Mouse (Mus musculus): Measurements from ENCODE around the gene Hint1. TPM values are rescaled to one million over a fixed set of nuclear protein-coding genes. Genes with fewer than 3 reads are reported as not detected.
A peak's percentile ranks its signal among the peaks of the same experiment; 100 is the strongest.
"Not testable (repeated sequence)": the region's sequence is repeated elsewhere in the genome, so short reads cannot be mapped to it uniquely, and the experiment has no call there.

The Hint1 gene
- total RNA-seq, 2 experiments from 2014 or later: 326 to 345 TPM

DNA sequence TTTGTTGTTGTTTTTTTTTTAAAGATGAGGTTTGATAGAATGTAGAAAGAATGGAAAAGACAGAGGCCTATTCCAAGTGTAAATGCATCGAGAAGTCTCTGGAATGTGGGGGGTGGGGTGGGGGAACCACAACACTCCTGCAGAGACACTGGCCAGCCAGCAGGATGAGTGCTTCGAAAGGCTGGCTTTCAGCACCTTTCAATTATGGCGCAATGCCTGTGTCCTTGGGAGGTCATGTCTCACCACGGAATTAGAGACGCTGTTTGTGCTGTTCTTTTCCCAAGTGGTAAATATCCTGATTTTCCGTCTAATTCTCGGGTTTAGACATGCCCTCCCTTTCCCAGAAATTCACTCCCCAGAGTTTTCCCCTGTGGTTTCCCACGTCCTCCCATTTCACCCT lies 16.5 kb downstream of the Hint1 start:
- intact Hi-C loops (cut with DNase I): no loop called here
- no peak for DNase-seq (ENCODE audit: extremely low spot score in 1 of 2, low spot score in 2 of 2)

- no peak for DNase-seq (ENCODE audit: extremely low spot score in 1 of 2, low spot score in 2 of 2)
These were observed 18.1 kb downstream of the Hint1 start for GRCm38 (mm10) chr11:54884197-54884828.

DNA sequence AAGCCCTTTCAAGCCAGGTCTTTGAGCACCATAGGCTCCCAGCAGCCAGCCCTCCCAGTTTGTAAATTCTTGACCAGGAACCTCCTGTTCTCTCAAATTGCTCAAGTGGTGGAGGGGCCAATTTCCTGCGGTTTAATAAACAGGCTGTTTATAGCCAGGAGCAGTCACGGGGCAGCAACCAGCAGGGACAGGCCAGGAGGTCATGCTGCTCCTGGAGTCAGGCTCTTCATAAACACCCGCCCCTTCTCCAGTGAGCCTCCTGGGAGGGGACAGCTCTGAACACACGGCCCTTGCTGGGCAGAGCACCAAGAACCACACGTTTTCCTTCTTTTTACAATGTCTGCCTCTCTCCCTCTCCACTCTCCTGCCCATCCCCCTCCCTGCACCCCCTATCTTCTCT lies 18.8 kb downstream of the Hint1 start:
- intact Hi-C loops (cut with DNase I): no loop called here
- DNase-seq (ENCODE audit: extremely low spot score in 1 of 2, low spot score in 2 of 2): peak in 1 of 2 experiments; percentile 83

More at GRCm38 (mm10) chr11:54884197-54884828, 18.1 kb downstream of the Hint1 start:
- intact Hi-C loops (cut with DNase I): no loop called here

DNA sequence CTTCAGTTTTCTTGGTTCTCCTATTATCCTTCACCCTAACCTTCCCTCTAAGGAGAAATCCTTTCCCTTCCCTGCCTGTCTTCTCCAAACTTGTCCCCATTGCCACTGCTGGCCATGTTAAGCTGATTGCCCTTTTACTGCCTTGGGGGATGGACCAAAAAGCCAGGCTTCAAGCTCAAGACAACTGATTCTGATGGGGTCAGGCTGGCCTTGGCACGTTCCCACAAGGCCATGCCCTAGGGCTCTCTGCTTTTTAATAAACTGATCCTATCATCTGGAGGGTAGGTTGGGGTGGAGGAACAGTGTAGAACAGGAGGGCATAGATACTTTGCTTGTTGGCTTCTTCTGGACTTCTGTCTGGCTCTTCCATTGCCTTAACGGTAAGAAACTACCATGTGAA lies 19.2 kb downstream of the Hint1 start:
- intact Hi-C loops (cut with DNase I): no loop called here
- DNase-seq (ENCODE audit: extremely low spot score in 1 of 2, low spot score in 2 of 2): no peak

DNA sequence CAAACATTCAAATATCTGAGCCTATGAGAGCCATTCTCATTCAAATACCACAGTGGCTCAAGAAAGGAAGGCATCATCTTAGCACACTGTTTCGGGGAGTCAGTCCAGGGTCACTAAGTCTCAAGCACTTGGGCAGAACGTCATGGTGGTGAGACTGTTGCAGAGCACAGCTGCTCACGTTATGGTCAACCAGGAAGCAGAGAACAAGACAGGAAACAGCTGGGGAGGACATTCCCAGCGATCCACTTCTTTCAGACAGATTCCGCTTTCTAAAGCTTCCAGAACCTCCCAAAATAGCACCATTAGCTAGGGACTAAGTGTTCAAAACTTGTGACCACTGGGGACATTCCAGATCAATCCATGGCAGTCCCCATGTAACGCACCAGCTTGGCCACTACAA lies 21.7 kb downstream of the Hint1 start:
- DNase-seq (ENCODE audit: extremely low spot score in 1 of 2, low spot score in 2 of 2): no peak
- intact Hi-C loops (cut with DNase I): no loop called here

- no peak for DNase-seq (ENCODE audit: extremely low spot score in 1 of 2, low spot score in 2 of 2)
- intact Hi-C loops (cut with DNase I): no loop called here
These were observed 25.2 kb downstream of the Hint1 start for GRCm38 (mm10) chr11:54891341-54891740.

- no peak for DNase-seq (ENCODE audit: extremely low spot score in 1 of 2, low spot score in 2 of 2)
- intact Hi-C loops (cut with DNase I): no loop called here
These were observed 25.9 kb downstream of the Hint1 start for GRCm38 (mm10) chr11:54892091-54892490.

GRCm38 (mm10) chr11:54894589-54894988 lies 28.4 kb downstream of the Hint1 start:
- intact Hi-C loops (cut with DNase I): no loop called here
- no peak for DNase-seq (ENCODE audit: extremely low spot score in 1 of 2, low spot score in 2 of 2)

- intact Hi-C loops (cut with DNase I); DNase-seq (ENCODE audit: extremely low spot score in 1 of 2, low spot score in 2 of 2): not testable (repeated sequence)
These were observed 30.5 kb downstream of the Hint1 start for GRCm38 (mm10) chr11:54896646-54897045.

DNA sequence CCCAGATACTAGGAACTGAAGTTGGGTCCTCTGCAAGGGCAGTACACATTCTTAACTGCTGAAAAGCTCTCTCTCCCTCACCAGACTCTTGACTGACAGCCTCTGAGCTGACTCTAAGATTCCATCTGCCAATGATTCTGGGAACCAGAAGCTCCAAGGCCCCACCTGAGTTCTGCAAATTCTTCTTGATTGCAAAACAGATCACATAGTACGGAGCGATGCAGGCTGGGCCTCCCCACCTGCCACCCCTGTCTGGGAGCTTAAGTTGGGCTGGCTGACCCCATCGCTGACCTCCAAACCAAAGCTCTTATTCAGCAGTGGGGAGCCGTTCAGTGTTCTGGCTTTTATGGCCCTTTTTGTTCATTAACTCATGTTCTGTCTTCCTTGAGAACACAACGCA lies 31.3 kb downstream of the Hint1 start:
- DNase-seq (ENCODE audit: extremely low spot score in 1 of 2, low spot score in 2 of 2): no peak
- intact Hi-C loops (cut with DNase I): no loop called here

DNA sequence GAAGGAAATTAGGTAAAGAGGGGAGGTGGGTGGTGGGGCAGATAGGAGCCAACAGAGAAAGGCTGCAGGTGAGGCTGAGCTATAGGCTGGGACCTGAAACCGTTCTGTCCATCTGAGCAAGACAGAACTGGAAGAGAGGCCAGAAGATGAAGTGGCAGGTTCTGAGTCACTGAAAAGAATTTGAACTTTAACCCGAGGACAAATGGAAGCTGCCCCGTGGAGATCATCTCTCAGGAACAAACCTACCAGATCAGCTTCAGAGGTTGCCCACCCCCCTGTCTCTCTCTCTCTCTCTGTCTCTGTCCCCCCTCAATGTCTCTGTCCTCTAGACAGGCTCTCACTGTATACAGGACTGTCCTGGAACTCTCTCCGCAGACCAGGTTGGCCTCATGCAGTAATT lies 33.5 kb downstream of the Hint1 start:
- intact Hi-C loops (cut with DNase I): no loop called here
- DNase-seq (ENCODE audit: extremely low spot score in 1 of 2, low spot score in 2 of 2): no peak

DNA sequence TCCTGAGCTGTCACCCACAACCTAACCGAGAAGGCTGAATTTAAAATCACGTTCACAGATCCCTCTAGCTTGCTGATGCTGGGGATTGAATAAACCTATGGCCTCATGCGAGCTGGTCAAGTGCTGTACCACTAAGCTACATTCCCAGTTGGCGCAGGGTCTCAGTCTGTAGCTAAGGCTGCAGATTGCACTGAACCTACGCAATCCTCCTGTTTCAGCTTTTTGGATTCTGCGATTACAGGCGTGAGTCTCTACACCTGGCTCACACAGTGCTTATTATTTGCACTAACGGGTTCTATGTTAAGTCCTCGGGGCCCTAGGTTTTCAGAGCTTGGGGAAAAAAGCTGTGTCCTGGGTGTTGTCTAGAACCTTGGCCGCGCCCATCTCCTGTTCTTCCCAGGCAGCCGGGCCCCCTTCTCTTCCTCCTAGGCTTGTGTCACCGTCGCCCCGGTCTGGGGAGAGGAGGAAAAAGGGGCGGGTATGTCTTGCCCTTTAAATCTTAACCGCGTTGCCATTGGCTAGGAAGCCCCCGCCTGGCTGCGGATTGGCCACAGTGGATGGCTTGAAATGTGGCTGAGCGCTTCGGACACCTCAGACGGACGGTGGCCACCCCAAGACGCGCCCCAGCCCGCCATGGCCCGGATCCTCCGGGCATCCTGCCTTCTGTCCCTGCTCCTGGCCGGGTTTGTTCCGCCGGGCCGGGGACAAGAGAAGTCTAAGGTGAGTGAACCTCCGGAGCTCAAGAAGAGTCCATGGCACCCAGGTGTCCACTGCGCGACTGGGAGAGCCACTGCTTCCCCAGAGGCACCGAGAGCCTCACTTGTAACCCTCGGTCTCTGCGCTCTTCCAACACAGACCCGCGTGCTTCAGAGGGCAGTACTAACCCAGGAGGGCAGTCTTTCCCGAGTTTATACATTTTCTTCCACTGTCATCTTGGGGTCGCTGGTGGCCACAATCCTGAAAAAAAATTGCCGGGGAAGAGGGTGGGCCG lies 36.4 kb downstream of the Hint1 start, which contains the start of gene Gpx3:
Gene Gpx3, plus strand, starts transcription at position 121 of the 991 bp plus-strand sequence.
- intact Hi-C loops (cut with DNase I): no loop called here
- DNase-seq (ENCODE audit: extremely low spot score in 1 of 2, low spot score in 2 of 2): peak; percentile 50 to 66

DNA sequence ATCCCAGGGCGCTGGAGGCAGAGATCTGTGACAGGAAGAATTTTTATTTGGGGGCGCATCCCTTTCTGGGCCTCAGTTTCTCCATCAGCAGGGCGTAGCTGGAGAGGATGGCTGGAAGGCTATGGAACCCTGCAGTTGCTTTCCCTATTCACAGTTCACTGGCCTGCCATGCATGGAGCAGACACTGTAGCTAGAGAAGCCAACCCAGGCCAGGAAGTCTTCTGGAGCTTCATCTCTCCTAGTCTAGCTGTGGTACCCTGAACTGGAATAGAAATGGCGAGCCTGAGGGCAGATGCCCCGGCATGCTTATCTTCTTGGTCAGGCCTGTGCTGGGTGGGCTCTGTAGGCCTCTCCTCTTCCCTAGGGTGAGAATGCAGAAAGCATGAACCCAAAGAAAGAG lies 37.2 kb downstream of the Hint1 start:
- intact Hi-C loops (cut with DNase I): no loop called here
- no peak for DNase-seq (ENCODE audit: extremely low spot score in 1 of 2, low spot score in 2 of 2)

DNA sequence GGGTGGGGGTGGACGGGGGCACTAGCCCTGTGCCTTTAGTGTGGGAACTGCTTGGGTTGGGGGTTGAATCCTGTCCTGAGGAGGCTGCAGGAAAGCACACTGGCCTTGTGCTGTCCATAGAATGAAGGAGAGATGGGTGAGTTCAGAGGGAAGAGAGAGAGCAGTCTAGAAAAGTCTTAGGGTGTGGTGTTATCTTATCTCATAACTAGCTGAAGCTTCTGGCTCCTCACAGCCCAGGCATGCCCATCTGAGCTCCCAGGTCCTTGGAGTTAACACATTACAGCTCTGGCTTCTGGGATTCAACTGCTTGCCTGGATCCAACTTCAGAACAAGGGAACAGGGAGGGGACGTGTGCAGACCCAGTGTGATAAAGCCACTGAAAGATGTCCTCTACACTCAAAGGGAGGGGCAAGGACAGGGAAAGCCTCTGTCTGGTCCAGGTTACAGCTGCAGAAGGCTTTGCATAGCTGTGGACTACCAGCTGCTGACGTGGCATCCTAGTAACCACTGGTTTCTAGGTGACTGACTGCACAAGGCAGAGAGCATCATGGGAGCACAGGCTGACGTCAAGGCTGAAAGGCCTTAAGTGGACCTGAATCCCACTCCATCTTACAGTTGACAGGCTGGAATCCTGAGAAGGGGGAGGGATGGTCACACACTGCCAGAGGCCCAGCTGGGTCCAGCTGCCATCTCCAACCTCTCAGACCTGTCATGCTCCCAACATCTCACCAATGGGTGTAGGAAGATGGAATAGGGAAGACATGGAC lies 37.9 kb downstream of the Hint1 start:
- intact Hi-C loops (cut with DNase I): no loop called here
- no peak for DNase-seq (ENCODE audit: extremely low spot score in 1 of 2, low spot score in 2 of 2)

- DNase-seq (ENCODE audit: extremely low spot score in 1 of 2, low spot score in 2 of 2): no peak
- intact Hi-C loops (cut with DNase I): no loop called here
These were observed 38.9 kb downstream of the Hint1 start for GRCm38 (mm10) chr11:54905086-54905485.

DNA sequence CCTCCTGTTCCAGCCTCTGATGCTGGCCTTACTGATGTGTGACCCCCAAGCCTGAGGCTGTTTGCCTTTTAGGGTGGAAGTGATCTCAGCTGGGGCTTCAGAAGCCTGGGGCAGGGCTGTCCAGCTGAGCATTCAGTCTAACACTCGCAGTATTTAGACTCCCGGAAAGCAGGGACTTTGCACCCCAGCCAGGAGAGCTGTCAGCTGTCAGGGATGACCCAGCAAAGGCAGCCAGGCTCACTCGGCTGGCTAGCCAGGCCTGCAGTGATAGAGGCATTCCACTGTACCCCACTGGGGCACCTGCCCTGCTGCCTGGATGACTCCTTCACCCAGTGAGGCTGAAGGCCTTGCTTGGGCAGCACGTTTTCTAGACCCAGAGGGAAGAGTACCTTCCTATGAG lies 39.7 kb downstream of the Hint1 start:
- intact Hi-C loops (cut with DNase I): no loop called here
- DNase-seq (ENCODE audit: extremely low spot score in 1 of 2, low spot score in 2 of 2): no peak

- intact Hi-C loops (cut with DNase I): no loop called here
- DNase-seq (ENCODE audit: extremely low spot score in 1 of 2, low spot score in 2 of 2): no peak
These were observed 40.3 kb downstream of the Hint1 start for GRCm38 (mm10) chr11:54906466-54906865.

DNA sequence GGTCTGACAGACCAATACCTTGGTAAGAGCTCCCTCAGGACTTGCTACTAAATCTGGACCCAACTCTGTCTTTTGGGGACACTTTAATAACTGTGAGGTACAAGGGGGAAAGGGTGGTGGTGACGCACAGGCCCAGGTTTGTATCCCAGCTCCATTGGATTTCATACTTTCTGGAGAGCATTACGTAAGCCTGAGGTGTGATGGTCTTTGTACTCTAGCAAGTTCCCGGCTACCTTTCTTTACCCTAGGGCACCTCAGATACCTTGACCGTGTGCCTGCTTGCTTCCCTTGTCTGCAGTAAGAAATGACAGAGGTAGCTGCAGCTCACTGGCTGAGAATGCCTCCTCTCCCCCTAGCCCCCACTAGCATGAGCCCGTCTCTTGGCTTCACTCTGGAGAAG lies 41.1 kb downstream of the Hint1 start:
- intact Hi-C loops (cut with DNase I): no loop called here
- DNase-seq (ENCODE audit: extremely low spot score in 1 of 2, low spot score in 2 of 2): no peak

- DNase-seq (ENCODE audit: extremely low spot score in 1 of 2, low spot score in 2 of 2): no peak
- intact Hi-C loops (cut with DNase I): no loop called here
These were observed 43.1 kb downstream of the Hint1 start for GRCm38 (mm10) chr11:54909273-54909672.
